Mouse (Mus musculus) kidney, postnatal 25 days (tissue): ENCODE data around the gene Rel.
"Not testable (repeated sequence)": the region's sequence is repeated elsewhere in the genome, so short reads cannot be mapped to it uniquely, and the experiment has no call there.

Experiments used
- DNase-seq, 2 experiments: peaks; one replicate each; pipeline ENCODE4 v3.0.0; 2021; ENCODE audit warnings: mixed read lengths in 2 of 2

Gene Rel

DNA sequence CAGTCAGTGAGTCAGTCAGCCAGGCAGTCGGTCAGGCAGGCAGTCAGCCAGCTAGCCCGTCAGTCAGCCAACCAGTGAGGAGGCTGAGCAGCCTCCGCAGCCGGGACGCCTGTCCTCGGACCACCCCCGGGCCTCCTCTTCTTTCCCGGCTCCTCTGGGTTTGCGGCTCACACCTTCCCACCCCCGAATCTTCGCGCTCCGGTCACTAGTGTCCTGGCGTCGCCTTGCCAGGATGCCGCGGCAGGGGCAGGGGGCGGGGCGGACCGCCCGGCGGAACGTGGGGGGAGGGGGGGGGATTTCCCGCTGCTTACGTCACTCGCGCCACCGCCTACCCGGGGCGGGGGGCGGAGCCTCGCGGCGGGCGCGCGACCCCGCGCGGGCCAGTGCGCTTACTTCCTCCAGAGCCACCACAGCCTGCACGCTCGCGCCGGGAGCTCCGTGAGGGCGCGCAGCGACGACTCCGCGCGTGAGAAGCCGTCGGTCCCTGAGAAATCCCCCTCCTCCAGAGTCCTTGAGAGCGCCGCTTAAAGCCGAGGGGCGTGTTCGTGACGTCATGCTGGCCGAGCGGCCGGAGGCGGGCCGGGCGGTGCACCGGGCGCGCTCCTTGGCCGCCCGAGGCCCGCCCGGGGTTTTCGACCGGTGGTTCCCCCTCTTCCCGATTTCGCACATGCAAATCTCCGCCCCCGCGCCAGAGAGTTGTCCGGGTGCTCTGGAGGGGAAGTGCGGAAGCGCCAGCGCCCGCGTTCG lies at the start of gene Rel:
Gene Rel, minus strand, starts transcription at position 211 of the 747 bp plus-strand sequence.
- peak; percentile 92 to 95 for DNase-seq

DNA sequence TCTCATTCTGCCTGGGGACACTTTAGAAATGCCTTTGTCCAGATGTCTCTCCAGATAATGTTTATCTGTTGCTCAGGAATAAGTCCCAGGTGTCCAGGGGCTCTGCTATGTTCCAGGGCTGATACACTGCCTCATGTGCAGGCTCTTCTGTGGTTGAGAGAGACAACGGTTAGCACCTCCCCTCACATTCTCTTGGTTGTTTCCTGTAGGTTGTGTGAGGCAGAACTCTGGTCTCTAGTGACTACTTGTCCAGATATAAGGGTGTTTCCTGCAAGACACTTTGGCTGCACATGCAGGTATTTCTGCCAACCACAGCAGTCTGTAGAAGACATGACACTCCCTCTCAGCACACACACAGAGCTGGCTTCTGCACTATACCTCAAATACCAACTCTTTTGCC lies 48.0 kb upstream of the Rel start:
- DNase-seq, result no peak

DNA sequence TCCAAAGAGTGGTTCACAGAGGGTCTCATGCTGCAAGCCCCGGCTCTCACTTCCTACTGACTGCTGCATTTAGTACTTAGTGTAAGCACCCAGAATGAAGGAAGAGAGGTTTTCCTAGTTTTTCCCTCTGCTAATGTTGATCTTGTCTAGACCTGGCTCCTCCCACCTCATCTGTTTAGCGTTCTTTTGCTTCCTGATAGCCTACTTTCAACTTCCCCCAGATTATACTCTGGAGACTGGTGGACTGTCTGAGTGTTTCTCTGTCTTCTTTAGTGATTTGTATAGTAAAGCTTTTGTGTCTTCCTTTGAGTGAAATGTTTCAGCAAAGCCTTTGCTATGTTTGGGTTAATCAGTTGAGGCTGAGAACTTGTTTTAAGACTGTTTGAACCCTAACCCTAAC lies 40.0 kb upstream of the Rel start:
- no peak for DNase-seq

DNA sequence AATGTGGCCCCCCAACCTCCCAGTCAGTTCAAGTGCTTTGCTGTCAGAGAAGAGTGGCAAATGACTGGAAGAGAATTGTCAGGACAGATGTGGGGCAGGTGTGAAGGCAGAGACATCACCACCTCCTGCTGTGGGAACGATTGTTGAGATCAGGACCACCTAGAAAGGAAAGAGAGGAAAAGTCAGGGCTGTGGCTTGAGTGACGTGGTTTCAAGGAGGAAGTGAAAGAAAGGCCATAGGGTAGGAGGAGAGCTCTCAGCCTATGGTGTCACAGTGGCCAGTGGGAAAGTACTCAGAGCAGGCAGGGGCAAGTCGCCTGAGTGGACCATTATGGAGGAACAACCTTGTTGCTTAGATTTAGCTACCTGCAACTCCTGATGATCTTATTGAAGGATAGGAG lies 34.9 kb upstream of the Rel start:
- no peak for DNase-seq

DNA sequence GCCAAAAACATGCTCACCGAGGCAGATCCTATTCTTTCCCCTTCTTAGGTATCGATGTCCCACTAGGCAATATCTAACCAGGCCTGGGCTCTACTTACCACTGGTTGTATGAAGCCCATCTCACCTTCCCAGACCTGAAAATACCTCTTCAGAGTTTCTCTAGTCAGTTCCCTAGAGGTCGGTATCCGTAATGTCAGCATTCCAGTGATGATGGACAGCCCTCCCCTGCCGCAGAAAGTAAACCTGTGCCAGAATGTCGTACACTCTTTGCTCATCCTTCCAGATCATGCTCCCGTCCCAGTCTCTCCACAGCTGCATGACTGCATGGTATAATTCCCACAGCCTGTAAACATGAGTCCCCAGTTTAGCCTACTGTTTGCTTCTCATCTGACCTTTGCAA lies 32.4 kb upstream of the Rel start:
- no peak for DNase-seq

DNA sequence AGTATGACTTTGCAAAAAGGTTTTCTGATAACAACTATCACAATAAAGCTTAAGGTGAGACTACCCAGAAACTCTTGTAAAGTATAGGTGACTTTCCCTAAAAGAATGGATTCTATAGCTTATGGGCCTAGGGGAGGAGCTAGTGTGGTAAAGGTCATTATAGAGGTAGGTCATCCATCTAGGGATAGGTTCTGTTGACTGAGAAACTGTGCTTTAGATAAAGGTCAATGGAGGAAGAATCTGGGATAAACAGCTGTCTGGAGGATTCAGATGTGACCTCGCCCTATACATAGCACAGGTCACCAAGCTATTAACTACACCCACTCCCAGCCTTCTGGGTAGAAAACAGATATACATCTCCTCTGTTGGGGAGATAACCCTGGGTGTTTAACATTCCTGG lies 31.5 kb upstream of the Rel start:
- no peak for DNase-seq

DNA sequence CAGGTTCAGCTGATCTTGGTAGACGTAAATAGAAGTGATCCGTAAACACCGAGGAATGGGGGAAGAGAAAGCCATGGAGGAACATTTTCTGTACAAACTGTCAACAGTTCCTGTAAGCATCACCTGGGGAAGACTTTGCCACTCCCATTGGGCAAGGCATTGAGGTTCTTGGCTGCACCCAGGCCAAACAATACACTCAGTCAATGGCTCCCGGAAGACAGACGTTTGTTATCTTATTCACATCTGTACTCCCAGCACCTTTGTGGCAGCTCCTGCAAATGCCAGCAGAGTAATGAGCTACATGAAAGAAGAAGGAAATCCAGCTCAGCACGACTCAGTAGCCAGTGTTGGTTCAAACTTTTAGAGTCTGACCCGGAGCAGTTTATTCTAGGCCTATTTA lies 31.1 kb upstream of the Rel start:
- DNase-seq, result no peak

DNA sequence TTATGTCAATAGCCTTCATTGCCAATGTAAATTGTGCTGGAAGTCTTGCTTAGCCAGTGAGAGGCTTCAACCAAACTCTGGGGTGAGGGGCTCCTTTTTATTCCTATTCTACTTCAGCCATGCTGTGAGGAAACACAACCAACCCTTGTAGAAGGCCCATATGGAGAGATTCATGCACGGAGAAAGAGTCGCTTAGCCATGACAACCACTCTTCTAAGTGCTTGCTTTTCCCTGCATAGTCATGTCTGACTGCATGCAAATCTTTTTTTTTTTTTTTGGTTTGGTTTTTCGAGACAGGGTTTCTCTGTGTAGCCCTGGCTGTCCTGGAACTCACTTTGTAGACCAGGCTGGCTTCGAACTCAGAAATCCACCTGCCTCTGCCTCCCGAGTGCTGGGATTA lies 12.9 kb upstream of the Rel start:
- not testable (repeated sequence) for DNase-seq

DNA sequence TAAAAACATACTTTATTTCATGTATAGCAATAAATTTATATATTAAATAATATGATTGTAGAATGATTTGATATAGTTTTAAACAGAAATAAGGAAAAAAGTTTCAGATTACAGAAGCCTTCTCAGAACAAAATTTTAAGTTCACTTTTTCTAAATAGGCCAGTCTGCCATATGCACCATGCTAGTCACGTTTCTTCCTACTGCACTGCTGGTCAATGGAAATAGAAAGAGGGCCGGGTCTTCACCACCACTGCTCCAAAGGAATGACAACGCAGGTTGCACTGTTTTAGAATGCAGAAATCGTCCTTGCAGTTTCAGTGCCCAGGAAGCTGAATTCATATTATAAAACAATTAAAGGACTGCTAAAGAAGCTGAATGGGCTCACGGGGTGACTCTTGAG lies 12.3 kb upstream of the Rel start:
- DNase-seq, result no peak

DNA sequence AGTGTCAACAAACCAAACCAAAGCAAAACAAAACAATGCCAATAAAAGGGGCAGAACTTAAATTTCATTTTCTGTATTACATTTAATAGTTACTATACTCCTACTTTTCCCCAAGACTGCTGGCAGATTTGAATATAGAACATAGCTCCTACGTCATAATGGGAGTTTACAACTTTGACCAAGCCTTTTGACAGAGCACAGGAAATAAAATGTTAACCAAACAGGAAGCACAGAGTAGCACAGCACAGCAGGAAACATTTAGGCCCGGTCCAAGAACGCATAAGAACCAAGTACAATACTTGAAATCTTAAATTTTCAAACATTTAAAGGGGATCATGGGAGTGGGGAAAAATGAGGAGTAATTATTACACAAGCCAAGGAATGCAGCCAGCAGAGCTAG lies 11.3 kb upstream of the Rel start:
- DNase-seq, result no peak

DNA sequence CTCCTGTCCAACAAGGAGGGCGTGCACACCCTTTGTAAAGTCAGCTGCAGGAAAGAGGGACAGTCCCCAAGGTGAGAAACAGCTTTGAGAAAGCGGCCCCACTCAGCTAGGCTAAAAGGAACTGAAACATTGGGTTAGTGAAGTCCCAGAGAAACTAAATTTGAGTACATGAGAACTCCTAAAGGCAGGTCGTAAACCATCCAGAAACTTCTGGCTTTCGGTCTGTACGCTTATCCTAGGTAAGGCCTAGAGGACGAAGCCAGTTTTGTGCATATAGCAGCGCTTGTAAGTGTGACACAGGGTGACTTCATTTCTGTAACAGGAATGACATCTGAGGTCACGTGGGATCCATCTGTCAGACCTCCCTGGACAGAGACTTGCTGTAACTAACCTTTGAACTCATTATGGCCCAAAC lies 8.0 kb upstream of the Rel start:
- no peak for DNase-seq

DNA sequence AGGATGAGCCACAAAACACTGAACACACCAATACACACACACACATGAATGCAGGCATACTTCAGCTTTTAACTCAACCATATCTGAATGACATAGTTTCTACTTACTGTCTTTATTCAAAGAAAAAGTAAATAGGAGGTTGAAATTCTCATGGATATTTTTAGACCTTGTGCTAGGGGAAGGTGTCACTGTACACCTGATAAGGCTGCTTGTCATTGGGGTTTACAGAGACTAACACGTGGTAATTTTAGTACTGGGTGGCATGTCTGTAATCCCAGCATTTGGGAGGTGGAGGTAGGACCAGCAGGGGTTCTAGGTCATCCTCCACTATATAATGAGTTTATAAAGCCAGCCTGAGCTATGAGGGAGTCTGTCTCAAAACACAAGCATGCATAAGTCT lies 1.7 kb upstream of the Rel start:
- no peak for DNase-seq

DNA sequence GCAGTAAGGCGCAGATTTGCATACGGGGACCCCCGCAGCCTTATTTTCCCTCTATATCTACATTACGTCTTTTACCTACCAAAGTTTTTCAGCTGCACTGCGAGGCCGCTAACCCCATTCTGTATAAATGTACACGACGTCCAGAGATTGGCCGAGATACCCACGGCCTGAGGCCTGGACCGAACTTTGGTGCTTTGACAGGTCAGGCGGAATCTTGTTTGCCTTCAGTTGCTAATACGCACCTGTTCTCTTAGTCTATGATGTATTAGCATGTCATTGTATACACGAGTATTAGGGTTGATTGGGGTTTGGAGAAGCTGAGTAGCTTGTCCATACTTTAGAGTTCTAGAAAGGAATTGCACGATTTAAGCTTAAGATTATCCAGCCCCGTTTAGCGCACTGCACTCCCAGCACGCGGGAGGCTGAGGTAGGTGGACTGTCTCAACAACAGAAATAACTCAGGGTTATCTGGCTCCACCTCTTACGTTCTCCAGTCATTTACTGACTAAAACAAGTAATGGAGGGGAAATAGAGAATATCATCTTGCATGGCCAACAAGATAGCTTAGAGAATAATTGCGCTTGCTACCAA lies 832 bp upstream of the Rel start:
- DNase-seq, result no peak

DNA sequence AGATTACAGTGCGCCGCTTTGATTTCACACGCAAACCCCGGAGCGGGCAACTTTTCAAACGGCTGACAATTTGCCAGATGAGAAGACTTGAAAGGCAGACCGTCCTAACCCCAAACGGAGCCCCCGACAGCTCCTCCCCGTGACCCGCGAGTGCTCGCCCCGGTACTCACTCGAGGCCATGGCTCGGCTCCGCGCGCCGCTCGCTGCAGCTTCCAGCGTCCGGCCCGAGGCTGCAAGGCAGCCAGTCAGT lies 335 bp downstream of the Rel start:
- DNase-seq, result no peak

DNA sequence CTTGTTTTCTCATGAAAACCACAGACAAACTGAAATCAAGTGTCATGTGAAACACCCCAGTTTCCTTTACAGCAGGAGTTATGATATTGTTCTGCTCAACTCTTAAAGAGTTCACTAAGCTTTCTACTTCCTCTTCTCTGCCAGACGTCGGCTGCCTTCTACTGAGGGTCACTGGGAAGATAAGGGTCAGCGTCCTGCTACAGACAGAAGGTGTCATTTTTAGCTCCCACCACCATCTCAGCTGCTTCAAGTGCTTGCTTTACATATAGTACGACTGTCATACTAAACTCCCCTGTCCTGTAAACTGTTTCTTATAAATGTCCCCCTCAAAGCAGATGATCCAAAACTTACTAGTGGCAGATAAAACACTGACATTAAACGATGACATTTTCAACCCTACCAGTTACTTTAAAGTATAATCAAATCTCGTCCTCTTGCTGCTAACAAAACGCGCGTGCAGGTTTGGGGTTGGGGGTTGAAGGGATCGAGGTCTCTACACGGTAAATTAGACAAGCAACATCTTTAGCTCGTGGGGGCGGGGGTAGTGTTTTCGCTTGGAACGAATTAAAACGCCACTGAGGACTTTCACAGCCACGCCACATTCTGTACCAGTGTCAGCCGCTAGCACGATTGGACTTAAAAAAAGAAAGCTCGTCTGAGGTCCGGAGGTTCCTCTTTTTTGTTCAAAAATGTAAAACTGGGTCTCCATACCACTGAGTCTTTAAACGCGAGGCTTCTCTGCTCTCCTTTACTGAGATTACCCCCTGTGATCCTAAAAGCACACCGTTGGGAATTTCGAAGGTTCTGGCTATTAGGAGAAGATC lies 872 bp downstream of the Rel start:
- peak; percentile 23 to 40 for DNase-seq

DNA sequence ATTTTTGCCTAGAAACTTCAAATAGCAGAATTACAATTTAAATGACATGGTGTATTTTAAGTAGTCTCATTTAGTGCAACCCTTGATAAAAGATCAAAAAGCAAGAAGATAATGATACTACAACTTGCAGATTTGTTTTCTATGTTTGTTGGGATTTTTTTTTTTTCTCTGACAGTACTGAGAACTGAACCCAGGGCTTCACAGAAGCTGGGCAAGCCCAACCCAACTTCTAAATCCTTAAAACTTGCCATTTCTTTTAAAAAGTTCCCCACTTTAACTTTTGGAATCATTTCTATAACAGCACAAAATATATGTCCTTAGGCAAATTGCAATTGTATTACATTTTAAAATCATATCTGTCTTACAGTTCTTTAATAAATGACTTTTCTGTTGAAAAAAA lies 1.7 kb downstream of the Rel start:
- DNase-seq, result no peak

DNA sequence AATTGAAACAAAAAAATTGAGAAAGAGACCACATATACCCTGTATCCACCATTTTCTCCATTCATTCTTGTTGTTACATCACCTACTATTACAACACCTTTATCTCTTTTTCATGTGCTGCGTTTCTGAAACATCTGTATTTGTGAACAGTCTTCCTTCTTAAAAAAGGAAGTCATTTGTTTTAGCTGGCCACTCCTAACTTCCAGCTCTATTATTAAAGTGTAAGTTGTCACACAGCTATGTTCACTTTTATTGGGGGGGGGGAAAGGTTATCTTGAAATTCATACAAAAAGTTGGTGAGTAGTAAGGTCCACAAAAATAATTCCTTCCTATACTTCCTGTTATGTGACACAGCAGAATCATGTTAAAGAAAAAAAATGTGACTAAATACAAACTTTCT lies 2.8 kb downstream of the Rel start:
- no peak for DNase-seq

DNA sequence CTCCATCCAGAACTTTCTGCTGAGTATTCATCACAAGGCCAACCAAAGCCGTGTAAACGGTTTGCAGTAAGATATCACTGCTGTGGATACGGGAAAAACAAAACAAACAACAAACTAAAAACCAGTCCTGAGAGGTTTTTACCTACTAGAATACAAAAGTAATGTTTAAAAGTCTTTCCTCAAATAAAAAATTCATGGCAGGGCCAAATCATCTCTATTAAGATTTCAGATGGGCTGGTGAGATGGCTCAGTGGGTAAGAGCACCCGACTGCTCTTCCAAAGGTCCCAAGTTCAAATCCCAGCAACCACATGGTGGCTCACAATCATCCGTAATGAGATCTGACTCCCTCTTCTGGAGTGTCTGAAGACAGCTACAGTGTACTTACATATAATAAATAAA lies 3.4 kb downstream of the Rel start:
- DNase-seq, result not testable (repeated sequence)

DNA sequence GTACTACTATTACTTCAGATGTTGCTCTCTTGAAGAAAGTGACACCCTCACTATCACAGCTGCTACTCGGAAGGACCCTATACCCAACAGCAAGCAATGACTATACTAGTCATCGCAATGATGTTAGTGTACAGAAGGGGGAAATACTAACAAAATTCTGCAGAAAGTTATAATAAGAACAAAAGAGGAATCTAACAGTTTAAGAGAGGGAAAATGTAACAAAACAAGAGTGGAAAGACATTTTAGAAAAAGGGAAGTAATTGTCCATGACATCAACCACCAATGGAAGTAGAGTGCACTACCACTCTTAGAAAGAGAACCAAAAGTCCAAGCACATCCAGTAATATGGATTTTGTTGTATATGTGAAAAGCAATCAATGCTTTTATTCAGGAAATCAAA lies 8.1 kb downstream of the Rel start:
- no peak for DNase-seq

DNA sequence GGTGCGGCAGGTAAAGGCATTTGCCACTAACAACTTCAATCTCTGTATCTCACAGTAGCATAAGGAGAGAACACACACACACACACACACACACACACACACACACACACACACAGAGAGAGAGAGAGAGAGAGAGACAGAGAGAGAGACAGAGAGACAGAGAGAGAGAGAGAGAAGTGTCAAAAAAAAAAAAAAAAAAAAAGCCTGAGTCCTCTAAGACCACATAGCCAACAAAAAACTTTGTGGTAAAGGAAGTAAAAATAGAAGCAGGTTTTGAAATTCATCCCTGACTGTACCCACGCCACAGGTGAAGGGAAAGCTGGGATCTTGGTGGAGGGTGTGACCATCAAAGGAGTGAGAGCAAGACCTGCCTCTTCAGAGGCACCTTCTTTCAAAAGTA lies 12.6 kb downstream of the Rel start:
- no peak for DNase-seq

DNA sequence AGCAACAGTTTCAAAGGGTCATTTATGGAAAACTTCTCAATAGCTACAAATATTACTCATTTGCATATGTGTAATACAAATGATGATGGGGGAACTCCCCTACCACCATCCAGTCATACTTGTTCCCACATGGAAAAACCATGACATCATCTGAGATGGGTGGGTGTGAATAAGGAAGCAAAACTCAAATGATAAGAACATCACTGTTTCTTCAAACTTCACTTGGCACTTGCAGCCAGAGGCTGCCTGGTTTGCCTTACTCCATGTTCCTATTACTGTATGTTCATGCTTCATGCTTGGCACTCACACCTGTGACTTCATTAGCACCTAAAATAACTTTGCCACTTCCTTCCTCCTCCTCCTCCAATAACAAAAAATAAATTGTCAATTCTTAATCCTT lies 16.4 kb downstream of the Rel start:
- no peak for DNase-seq

DNA sequence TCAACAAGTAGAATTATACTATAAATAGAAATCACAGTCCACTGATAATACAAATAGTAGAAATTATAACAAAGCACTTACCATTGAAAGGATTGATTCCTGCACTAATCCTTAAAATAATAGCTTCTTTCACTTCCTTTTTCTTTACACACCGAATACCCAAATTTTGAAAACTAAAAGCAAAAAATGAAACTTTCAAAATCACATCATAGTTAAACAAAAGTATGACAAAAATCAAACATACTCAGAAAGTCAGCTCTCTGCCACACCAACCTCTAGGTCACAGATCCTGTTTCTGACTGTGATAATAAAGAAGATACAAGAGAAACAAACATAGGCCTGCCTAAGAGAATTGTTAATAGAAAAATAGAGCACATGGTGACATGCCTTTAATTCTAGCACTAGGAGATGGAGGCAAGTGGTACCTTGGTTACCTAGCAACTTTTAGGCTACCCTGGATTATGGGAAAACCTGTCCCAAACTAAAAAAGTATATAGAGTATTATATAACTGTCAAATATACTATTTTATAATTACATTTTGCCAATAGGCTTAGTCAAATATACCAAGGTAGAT lies 17.5 kb downstream of the Rel start:
- DNase-seq, result no peak

DNA sequence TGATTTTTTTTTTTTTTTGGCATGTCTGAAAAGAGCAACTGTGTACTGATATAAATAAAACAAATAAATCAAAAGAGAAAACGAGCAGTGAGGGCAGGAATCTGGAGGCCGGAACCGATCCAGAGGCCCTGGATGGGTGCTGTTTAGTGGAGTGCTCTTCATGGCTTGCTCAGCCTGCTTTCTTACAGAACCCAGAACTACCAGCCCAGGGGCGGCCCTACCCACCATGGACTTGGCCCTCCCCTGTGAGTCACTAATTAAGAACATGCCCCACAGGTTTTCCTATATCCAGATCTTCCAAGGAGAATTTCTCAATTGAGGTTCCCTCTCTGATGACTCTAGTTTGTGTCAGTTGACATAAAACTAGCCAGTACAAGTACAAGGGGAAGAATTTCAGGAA lies 24.7 kb downstream of the Rel start:
- DNase-seq, result no peak

DNA sequence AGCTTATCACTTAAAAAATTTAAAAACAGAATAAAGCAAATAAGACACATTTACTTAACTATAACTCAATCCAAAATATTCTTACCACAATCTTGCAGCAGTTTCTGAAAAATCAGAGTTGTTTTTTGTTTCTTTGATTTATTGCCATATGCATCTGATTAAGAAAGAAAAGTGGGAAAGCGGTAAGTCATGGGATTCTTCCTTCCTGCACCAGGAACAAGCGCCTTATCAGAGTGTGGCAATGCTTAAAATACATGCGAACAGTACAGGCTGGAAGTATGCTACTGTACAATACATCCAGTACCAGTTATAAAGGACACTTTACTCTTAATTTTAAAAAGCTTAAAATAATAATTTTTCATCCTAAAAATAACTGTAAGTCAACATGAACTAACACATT lies 26.4 kb downstream of the Rel start:
- DNase-seq, result no peak
